Mouse (Mus musculus) MEL (cell line): Measurements from ENCODE around the gene Sf3b4. TPM values are rescaled to one million over a fixed set of nuclear protein-coding genes. Genes with fewer than 3 reads are reported as not detected.
"Not testable (repeated sequence)": the region's sequence is repeated elsewhere in the genome, so short reads cannot be mapped to it uniquely, and the experiment has no call there.

Source experiments
- DNase-seq: peaks from one replicate; pipeline ENCODE4 v3.0.0; 2011; ENCODE audit warnings: low read depth, low spot score
- H3K27ac ChIP-seq: 2 replicates; pipeline ENCODE4 v1.5.1; 2012; ENCODE audit warnings: low read depth, mild to moderate bottlenecking, control low read depth, low read length, moderate library complexity; ENCODE audit not compliant: control insufficient read depth
- H3K27me3 ChIP-seq, 2 experiments: fragments of 150-350 bp in 1 of 2; sonication (generic) in 1 of 2; 2 replicates each; pipeline ENCODE4 v1.6.1; 2012; ENCODE audit warnings: low read length in 2 of 2, mild to moderate bottlenecking in 2 of 2, improper control_type of control experiment in 1 of 2, moderate library complexity in 1 of 2; ENCODE audit not compliant: insufficient read depth in 2 of 2, control insufficient read depth in 1 of 2
- H3K36me3 ChIP-seq, 2 experiments: 2 replicates each; pipeline ENCODE4 v1.6.1; 2012 to 2014; ENCODE audit warnings: low read length in 2 of 2, improper control_type of control experiment in 1 of 2, inconsistent platforms in 1 of 2, mild to moderate bottlenecking in 1 of 2; ENCODE audit not compliant: insufficient read depth in 2 of 2, control insufficient read depth in 1 of 2
- H3K4me1 ChIP-seq, 2 experiments: fragments of 150-350 bp in 1 of 2; sonication (generic) in 1 of 2; 2 replicates each; pipeline ENCODE4 v1.6.1; 2012; ENCODE audit warnings: low read length in 2 of 2, improper control_type of control experiment in 1 of 2, mild to moderate bottlenecking in 1 of 2; ENCODE audit not compliant: insufficient read depth in 2 of 2, control insufficient read depth in 1 of 2
- H3K4me3 ChIP-seq, 2 experiments: fragments of 150-350 bp in 1 of 2; sonication (generic) in 1 of 2; 2 replicates each; pipeline ENCODE4 v1.5.1; 2012; ENCODE audit warnings: low read depth in 2 of 2, low read length in 2 of 2, mild to moderate bottlenecking in 2 of 2, moderate library complexity in 2 of 2, control low read depth in 1 of 2, improper control_type of control experiment in 1 of 2; ENCODE audit not compliant: control insufficient read depth in 1 of 2, insufficient read depth in 1 of 2
- H3K79me2 ChIP-seq: 2 replicates; pipeline ENCODE4 v1.6.1; 2012; ENCODE audit warnings: mild to moderate bottlenecking, low read length, moderate library complexity; ENCODE audit not compliant: control insufficient read depth, poor library complexity, insufficient read depth
- H3K9ac ChIP-seq: 2 replicates; pipeline ENCODE4 v1.6.1; 2012; ENCODE audit warnings: low read depth, mild to moderate bottlenecking, control low read depth, low read length, moderate library complexity; ENCODE audit not compliant: control insufficient read depth, poor library complexity, severe bottlenecking
- H3K9me3 ChIP-seq: fragments of 150-350 bp; sonication (generic); replicated peaks from 2 replicates; pipeline ENCODE4 v1.6.1; 2012; ENCODE audit warnings: mild to moderate bottlenecking, low read length, improper control_type of control experiment, moderate library complexity; ENCODE audit not compliant: insufficient read depth
- BHLHE40 ChIP-seq: IDR thresholded peaks from 2 replicates; pipeline ENCODE4 v1.6.1; 2012; ENCODE audit warnings: low read depth, mild to moderate bottlenecking, inconsistent platforms, low read length, improper control_type of control experiment, borderline replicate concordance
- CTCF ChIP-seq, 3 experiments: IDR thresholded peaks in 2 of 3; conservative IDR thresholded peaks in 1 of 3; 2 replicates each; pipeline ENCODE4 v1.5.1; 2011 to 2012; ENCODE audit warnings: low read length in 3 of 3, low read depth in 2 of 3, mild to moderate bottlenecking in 2 of 3, improper control_type of control experiment in 1 of 3, inconsistent platforms in 1 of 3, mixed read lengths in 1 of 3, moderate library complexity in 1 of 3; ENCODE audit not compliant: control insufficient read depth in 1 of 3, insufficient read depth in 1 of 3, poor library complexity in 1 of 3, severe bottlenecking in 1 of 3
- ELF1 ChIP-seq: IDR thresholded peaks from 2 replicates; pipeline ENCODE4 v1.6.1; 2014; ENCODE audit warnings: low read depth, mild to moderate bottlenecking, inconsistent platforms, low read length, improper control_type of control experiment, moderate library complexity
- EP300 ChIP-seq, 2 experiments: IDR thresholded peaks; 2 replicates each; pipeline ENCODE4 v1.6.1; 2011; ENCODE audit warnings: improper control_type of control experiment in 2 of 2, low read length in 2 of 2, low read depth in 1 of 2, mild to moderate bottlenecking in 1 of 2
- ETS1 ChIP-seq: IDR thresholded peaks from 2 replicates; pipeline ENCODE4 v1.6.1; 2012; ENCODE audit warnings: low read depth, mild to moderate bottlenecking, inconsistent platforms, low read length, improper control_type of control experiment, moderate library complexity
- GATA1 ChIP-seq: IDR thresholded peaks from 2 replicates; pipeline ENCODE4 v1.6.1; 2011; ENCODE audit warnings: low read depth, low read length, improper control_type of control experiment
- JUND ChIP-seq: IDR thresholded peaks from 2 replicates; pipeline ENCODE4 v1.6.1; 2011; ENCODE audit warnings: low read depth, mild to moderate bottlenecking, improper control_type of control experiment, low read length
- MAX ChIP-seq: IDR thresholded peaks from 2 replicates; pipeline ENCODE4 v1.6.1; 2011; ENCODE audit warnings: low read length, improper control_type of control experiment
- MAZ ChIP-seq: IDR thresholded peaks from 2 replicates; pipeline ENCODE4 v1.6.1; 2012; ENCODE audit warnings: low read depth, mild to moderate bottlenecking, inconsistent platforms, low read length, improper control_type of control experiment
- MXI1 ChIP-seq: IDR thresholded peaks from 2 replicates; pipeline ENCODE4 v1.6.1; 2011; ENCODE audit warnings: mild to moderate bottlenecking, low read depth, low read length, improper control_type of control experiment
- MYB ChIP-seq: IDR thresholded peaks from 2 replicates; pipeline ENCODE4 v1.6.1; 2011; ENCODE audit warnings: mild to moderate bottlenecking, low read depth, low read length, improper control_type of control experiment
- MYC ChIP-seq: IDR thresholded peaks from 2 replicates; pipeline ENCODE4 v1.6.1; 2011; ENCODE audit warnings: low read depth, mild to moderate bottlenecking, low read length, improper control_type of control experiment, moderate library complexity
- POLR2A ChIP-seq, 2 experiments: IDR thresholded peaks; 2 replicates each; pipeline ENCODE4 v1.6.1; 2011 to 2012; ENCODE audit warnings: low read length in 2 of 2, mild to moderate bottlenecking in 2 of 2, control low read depth in 1 of 2, improper control_type of control experiment in 1 of 2, low read depth in 1 of 2, moderate library complexity in 1 of 2; ENCODE audit not compliant: control insufficient read depth in 1 of 2, insufficient read depth in 1 of 2, poor library complexity in 1 of 2
- RCOR1 ChIP-seq: IDR thresholded peaks from 2 replicates; pipeline ENCODE4 v1.6.1; 2012; ENCODE audit warnings: low read depth, mild to moderate bottlenecking, inconsistent platforms, low read length, improper control_type of control experiment
- SIN3A ChIP-seq: IDR thresholded peaks from 2 replicates; pipeline ENCODE4 v1.6.1; 2012; ENCODE audit warnings: low read length, improper control_type of control experiment, inconsistent platforms
- TBP ChIP-seq: IDR thresholded peaks from 2 replicates; pipeline ENCODE4 v1.8.0; 2011; ENCODE audit warnings: low read depth, low read length, improper control_type of control experiment
- TCF12 ChIP-seq: IDR thresholded peaks from 2 replicates; pipeline ENCODE4 v1.6.1; 2014; ENCODE audit warnings: low read depth, mild to moderate bottlenecking, inconsistent platforms, low read length, improper control_type of control experiment, moderate library complexity
- ZMIZ1 ChIP-seq: IDR thresholded peaks from 2 replicates; pipeline ENCODE4 v1.6.1; 2012; ENCODE audit warnings: low read depth, mild to moderate bottlenecking, inconsistent platforms, low read length, improper control_type of control experiment, moderate library complexity
- polyA plus RNA-seq, 2 experiments: library from polyadenylated mRNA; stranded (reverse) in 1 of 2; unstranded in 1 of 2; fragments of >175 nt in 1 of 2; fragments of >200 nt in 1 of 2; gene quantifications; 2 replicates each; pipeline versions ENCODE4 v1.2.1 to v1.2.4; 2012; ENCODE audit warnings: low replicate concordance in 2 of 2, low read depth in 1 of 2; ENCODE audit not compliant: insufficient read length in 2 of 2, insufficient read depth in 1 of 2, missing spikeins in 1 of 2
- total RNA-seq: library from RNA; depleted of rRNA; stranded (reverse); fragments of 300-350 nt; gene quantifications from 2 replicates; pipeline ENCODE4 v1.2.3, GENCODE M21; 2012

Gene Sf3b4
- total and polyA plus RNA-seq, 3 experiments: 102 to 423 (median 157) TPM

DNA sequence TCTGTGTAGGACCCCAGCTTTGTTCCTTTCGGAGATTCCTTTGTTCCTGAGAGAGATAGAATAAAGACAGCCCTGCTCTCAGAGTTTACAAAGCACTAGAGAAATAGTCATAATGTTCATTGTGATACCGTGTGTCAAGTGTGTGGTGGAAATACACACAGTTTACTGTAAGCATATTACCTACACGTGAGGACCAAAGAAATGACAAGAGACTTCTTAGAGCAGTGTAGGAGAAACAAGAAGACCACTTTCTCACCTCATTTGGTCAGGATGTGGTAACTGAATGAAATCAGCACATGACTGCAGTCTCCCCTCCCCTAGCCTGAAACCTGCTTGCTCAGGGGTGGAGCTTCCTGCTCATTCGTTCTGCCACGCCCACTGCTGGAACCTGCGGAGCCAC, 26.0 kb downstream of the Sf3b4 start (continued):
- TF ChIP-seq MYB (no peak), MAZ (0 out of 2 replicates have a peak, but pooled peaks have one; percentile 41), ZMIZ1 (peak; percentile 49; the same call in 1 of the 2 replicates), CTCF (IDR thresholded peaks at IDR 0.05 in 2 of 3, conservative IDR thresholded peaks at IDR 0.05 in 1 of 3; ENCODE audit: control insufficient read depth in 1 of 3, insufficient read depth in 1 of 3, low read depth in 2 of 3, low read length in 3 of 3, poor library complexity in 1 of 3, severe bottlenecking in 1 of 3) (no peak), RCOR1 (no peak), SIN3A (peak; percentile 13; the same call in 1 of the 2 replicates)
- TF ChIP-seq, all 39 proteins: peak for 17

DNA sequence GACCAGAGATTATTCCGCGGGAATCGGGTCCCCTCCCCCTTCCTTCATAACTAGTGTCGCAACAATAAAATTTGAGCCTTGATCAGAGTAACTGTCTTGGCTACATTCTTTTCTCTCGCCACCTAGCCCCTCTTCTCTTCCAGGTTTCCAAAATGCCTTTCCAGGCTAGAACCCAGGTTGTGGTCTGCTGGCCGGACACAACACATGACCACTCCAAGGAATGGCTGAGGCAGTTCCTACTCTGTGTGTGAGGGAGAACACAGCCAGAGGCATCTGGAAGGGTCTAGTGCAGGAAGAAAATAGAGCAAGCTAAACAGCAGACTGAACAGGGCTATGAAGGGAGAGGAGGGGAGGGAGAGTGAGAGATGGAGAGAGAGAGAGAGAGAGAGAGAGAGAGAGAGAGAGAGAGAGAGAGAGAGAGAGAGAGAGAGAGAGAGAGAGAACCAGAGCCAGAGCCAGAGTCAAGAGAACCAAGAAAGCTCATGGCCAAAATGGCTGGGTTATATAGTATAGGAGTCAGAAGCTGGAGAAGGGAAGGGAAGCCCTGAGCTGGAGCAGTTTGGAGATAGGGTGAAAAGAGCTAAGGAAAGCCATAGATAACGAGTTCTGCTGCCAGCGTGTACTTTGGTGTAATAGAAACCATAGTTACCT, 26.6 kb downstream of the Sf3b4 start:
- not testable (repeated sequence) for H3K27me3 ChIP-seq, H3K9me3 ChIP-seq, H3K79me2 ChIP-seq
- Histone ChIP-seq H3K4me3 (peak overlapping the region; percentile 26 to 46), H3K9ac (peak overlapping the region; percentile 61), H3K36me3 (peaks cover 0 to 16% of the 10 kb centered on the region in 2 experiments; a peak in 2 of 4 replicates), H3K27ac (peak overlapping the region; percentile 48)
- TF ChIP-seq POLR2A (IDR thresholded peaks at IDR 0.05; ENCODE audit: control insufficient read depth in 1 of 2, insufficient read depth in 1 of 2, low read depth in 1 of 2, low read length in 2 of 2, poor library complexity in 1 of 2) (peak; percentile 47 to 59; a peak in 1 of 4 replicates), BHLHE40 (peak; percentile 5; the same call in 1 of the 2 replicates), ELF1 (0 out of 2 replicates have a peak, but pooled peaks have one; percentile 3), MAX (peak; percentile 1; the same call in 1 of the 2 replicates), MXI1 (peak; percentile 80), ETS1 (peak; percentile 4; the same call in 1 of the 2 replicates), GATA1 (peak; percentile 43; the same call in 1 of the 2 replicates), MYC (0 out of 2 replicates have a peak, but pooled peaks have one; percentile 6), TBP (0 out of 2 replicates have a peak, but pooled peaks have one; percentile 8), SIN3A (0 out of 2 replicates have a peak, but pooled peaks have one; percentile 35), TCF12 (0 out of 2 replicates have a peak, but pooled peaks have one; percentile 21), JUND (peak; percentile 93), EP300 (IDR thresholded peaks at IDR 0.05; ENCODE audit: low read depth in 1 of 2, low read length in 2 of 2) (peak in 1 of 2 experiments; percentile 39; a peak in 1 of 4 replicates)
- TF ChIP-seq, all 39 proteins: peak for 13; not testable (repeated sequence) for 26
- DNase-seq: peak; percentile 67
- peaks cover 12 to 22% of the 10 kb centered on the region in 2 experiments for H3K4me1 ChIP-seq
